Mouse (Mus musculus): ENCODE data around the gene Dpp9.

The Dpp9 gene

GRCm38 (mm10) chr17:56229943-56230342 lies 11.2 kb upstream of the Dpp9 start:
- WGBS = 27% methylated on average over 10 of the region's 10 CpGs

- 63% methylated on average over 3 of the region's 3 CpGs for WGBS
These were observed 7.9 kb upstream of the Dpp9 start for GRCm38 (mm10) chr17:56226566-56226965.

- WGBS = 43% methylated on average over 1 of the region's 1 CpGs
These were observed 6.2 kb upstream of the Dpp9 start for GRCm38 (mm10) chr17:56224916-56225315.

- 64% methylated on average over 3 of the region's 3 CpGs for whole genome bisulfite sequencing
These were observed 1.1 kb upstream of the Dpp9 start for GRCm38 (mm10) chr17:56219805-56220204.

DNA sequence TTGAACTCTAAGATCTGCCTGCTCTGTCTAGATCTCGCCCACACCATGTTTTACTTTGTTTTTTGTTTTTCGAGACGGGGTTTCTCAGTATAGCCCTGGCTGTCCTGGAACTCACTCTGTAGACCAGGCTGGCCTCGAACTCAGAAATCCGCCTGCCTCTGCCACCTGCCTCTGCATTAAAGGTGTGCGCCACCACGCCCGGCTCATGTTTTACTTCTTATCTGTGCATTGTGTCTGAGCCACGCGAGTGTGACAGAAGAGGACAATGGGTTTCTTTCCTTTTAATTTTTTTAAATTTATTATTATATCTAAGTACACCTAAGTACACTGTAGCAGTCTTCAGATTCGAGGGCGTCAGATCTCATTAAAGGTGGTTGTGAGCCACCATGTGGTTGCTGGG lies 546 bp upstream of the Dpp9 start:
- 41% methylated on average over 12 of the region's 12 CpGs for WGBS

GRCm38 (mm10) chr17:56217670-56218069 lies 1.0 kb downstream of the Dpp9 start:
- WGBS = 44% methylated on average over 13 of the region's 13 CpGs

GRCm38 (mm10) chr17:56214229-56214628 lies 4.5 kb downstream of the Dpp9 start:
- WGBS = 83% methylated on average over 1 of the region's 1 CpGs

GRCm38 (mm10) chr17:56212676-56213075 lies 6.0 kb downstream of the Dpp9 start:
- 43% methylated on average over 6 of the region's 6 CpGs for WGBS

- 69% methylated on average over 2 of the region's 2 CpGs for WGBS
These were observed 7.6 kb downstream of the Dpp9 start for GRCm38 (mm10) chr17:56211090-56211489.

DNA sequence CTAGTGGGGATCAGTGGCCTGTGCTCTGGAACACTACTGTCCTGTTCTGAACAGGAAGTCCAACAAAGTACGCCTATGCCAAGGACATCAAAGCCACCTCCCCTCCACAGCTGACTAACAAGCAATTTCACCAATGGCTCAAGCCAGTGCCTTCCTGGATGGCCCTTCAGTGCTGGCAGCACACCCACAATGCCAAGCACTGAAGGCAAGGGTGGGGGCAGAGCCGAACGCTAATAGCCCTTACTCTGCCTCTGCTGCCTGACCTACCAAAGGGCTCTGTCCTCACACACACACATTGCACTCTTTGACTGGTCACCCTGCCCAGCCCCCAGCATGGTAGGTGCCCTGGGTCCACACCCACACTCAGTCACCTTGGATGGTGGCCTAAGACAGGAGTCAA lies 9.9 kb downstream of the Dpp9 start:
- 70% methylated on average over 3 of the region's 3 CpGs for WGBS

GRCm38 (mm10) chr17:56207963-56208530 lies 10.7 kb downstream of the Dpp9 start:
- WGBS = 92% methylated on average over 9 of the region's 9 CpGs

DNA sequence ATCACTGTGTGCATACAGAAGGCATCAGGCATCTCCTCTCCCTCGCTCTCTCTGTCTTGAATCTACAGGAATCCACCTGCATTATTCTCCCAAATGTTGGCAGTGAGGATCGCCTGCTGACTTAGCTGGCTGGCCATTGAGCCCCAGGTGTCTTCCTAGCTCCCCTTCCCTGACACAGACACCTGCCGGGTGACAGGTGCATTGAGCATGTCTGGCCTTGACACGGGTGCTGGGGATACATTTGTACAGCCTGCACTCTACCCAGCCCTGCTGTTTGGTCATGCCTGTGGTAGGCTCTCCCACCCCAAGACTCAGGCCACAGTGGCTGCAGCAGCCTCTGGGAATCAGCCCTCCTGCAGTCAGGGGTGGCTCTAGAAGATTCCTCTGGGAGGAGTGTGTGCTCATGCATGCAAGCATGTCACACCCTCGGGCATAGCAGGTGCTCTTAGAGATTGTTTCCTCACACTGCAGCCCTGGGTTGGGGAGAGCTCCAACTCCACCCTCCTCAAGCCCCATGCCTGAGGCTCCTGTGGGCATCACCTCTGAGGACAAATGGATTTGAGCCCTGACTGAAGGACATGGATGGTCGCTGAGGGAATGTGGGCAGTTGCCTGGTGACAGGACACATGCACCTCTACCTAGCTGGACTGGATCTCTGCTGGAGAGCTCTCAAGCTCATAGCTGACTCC lies 11.6 kb downstream of the Dpp9 start:
- WGBS = 84% methylated on average over 6 of the region's 6 CpGs

DNA sequence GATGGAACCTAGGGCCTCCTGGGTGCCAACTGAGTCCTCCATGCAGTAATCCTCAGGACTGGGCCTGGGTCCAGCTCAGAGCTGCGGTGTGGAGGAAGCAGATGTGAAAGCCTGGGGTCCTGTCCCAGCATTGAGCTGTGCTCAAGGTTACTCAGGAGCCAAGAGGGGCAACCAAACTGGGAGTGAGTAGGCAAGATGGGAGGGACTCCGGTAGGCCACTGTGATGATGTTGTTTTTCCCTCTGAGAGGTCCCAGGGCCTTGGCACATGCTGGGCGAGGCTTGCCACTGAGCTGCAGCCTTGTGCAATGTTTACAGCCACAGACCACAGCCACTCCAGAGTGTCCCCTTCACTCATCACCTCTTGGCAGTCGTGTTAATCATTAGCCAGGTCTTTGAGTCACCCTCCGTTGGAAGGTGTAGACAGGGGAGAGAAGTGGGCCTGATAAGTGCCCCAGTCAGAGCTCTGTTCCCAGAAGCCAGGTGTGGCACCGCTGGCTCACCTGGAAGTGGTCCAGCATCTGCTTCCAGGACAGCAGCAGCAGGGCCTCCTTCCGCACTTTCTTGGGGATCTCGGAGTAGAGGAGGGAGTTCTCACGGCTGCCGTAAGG lies 12.3 kb downstream of the Dpp9 start:
- 86% methylated on average over 10 of the region's 10 CpGs for WGBS

DNA sequence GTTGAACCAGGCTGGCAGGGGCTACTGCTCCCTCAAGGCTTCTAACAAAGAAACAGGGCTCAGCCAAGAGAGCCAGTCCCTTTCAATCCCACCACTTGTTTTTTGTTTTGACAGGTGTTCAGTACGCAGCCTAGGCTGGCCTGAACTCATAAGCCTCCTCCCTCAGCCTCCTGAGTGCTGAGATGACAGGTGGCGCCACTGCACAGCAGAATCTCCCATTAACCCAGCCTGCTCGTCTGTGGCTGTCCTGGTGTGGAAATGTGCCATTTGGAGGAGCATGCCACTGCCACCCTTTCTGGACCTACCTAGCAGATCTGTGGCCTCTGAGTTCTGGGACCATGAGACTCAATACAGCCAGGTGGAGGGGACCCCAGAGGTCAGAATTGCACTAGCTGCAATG lies 15.0 kb downstream of the Dpp9 start:
- 56% methylated on average over 3 of the region's 3 CpGs for WGBS

- WGBS = 93% methylated on average over 8 of the region's 8 CpGs
These were observed 16.2 kb downstream of the Dpp9 start for GRCm38 (mm10) chr17:56202476-56202875.

- WGBS = 79% methylated on average over 3 of the region's 3 CpGs
These were observed 17.1 kb downstream of the Dpp9 start for GRCm38 (mm10) chr17:56201642-56202041.

DNA sequence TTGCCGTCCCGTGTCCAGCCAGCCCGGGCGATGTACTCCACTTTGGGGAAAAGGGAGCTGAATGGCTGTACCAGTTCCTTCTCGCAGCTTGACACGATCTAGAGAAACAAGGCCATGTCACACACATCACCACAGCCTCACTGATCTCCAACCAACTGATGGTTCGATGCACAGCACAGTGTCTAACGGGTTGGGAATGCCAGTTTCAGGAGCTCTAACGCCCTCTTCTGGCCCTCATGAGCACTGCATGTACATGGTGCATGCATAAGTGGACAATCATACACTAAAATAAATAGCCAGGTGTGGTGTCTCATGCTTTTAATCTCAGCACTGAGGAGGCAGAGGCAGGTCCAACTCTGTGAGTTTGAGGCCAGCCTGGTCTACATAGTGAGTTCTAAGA lies 18.1 kb downstream of the Dpp9 start:
- 85% methylated on average over 9 of the region's 9 CpGs for WGBS

DNA sequence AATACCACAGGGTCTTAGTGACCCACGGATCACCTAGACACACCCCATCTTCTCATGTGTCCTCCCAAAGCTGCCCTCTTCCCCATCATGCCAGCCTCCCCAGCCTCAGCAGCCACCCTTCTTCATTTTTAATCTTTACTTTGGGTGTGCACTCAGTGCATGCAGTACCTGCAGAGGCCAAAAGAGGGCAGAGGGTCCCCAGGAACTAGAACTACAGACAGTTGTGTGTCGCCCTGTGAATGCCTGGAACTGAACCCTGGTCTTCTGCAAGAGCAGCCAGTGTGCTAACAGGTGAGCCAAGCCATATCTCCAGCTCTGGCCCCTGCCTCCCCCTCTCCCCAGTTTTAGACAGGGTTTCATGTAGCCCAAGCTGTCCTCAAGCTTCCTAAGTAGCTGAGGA lies 21.8 kb downstream of the Dpp9 start:
- WGBS = 76% methylated on average over 2 of the region's 2 CpGs

DNA sequence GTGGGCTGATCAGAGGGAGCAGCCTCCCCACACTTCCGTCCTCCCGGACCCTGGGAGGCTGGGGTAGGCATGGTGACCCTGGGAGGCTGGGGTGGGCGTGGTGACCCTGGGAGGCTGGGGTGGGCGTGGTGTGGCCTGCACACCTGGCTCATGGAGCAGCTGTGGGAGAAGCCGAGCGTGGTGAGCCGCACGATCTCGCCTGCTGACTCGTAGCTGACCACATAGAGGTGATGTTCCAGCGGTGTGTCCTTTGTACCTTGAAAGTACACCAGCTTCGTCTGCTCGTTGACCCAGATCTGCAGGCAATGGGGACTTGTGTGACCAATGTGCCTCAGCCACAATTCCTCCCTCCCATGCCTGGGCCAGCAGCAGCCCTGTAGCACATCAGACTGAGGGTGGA lies 23.9 kb downstream of the Dpp9 start:
- 92% methylated on average over 13 of the region's 13 CpGs for WGBS

- WGBS = 92% methylated on average over 12 of the region's 12 CpGs
These were observed 24.3 kb downstream of the Dpp9 start for GRCm38 (mm10) chr17:56194357-56194756.

GRCm38 (mm10) chr17:56191266-56191665 lies 27.4 kb downstream of the Dpp9 start:
- WGBS = 34% methylated on average over 6 of the region's 6 CpGs

- 30% methylated on average over 11 of the region's 11 CpGs for WGBS
These were observed 33.2 kb downstream of the Dpp9 start for GRCm38 (mm10) chr17:56185281-56186141.
